Mouse (Mus musculus): Measurements from ENCODE around the gene Gm19426. TPM values are rescaled to one million over a fixed set of nuclear protein-coding genes. Genes with fewer than 3 reads are reported as not detected.

The Gm19426 gene
- total RNA-seq, 1 experiment: 13.1 TPM

GRCm38 (mm10) chr2:84775665-84776064 lies 32.2 kb upstream of the Gm19426 start:
- no peaks in the 10 kb centered on the region for H3K36me3 ChIP-seq (ENCODE audit: control insufficient read depth, insufficient read depth, low read length, poor library complexity, severe bottlenecking)
- no peaks in the 10 kb centered on the region for H3K9me3 ChIP-seq (ENCODE audit: control insufficient read depth, insufficient read depth, low read depth, low read length)
- no peak overlapping the region; the same call in 1 of the 2 replicates for H3K27ac ChIP-seq (ENCODE audit: insufficient read depth, low read depth, low read length, poor library complexity, severe bottlenecking)
- H3K4me3 ChIP-seq (ENCODE audit: insufficient read depth in 1 of 2, low read depth in 1 of 2, low read length in 2 of 2, poor library complexity in 1 of 2, severe bottlenecking in 1 of 2): no peak overlapping the region
- H3K9ac ChIP-seq (ENCODE audit: insufficient read depth, low read depth, low read length, poor library complexity, severe bottlenecking): no peak overlapping the region
- in situ Hi-C loops (cut with MboI; ENCODE audit: low sequenced_read_pairs in 2 of 2, unreplicated experiment in 2 of 2): no loop called here
- peaks cover 3 to 10% of the 10 kb centered on the region in 2 experiments; a peak in 1 of 4 replicates for H3K4me1 ChIP-seq (ENCODE audit: control insufficient read depth in 2 of 2, insufficient read depth in 2 of 2, low read length in 2 of 2, poor library complexity in 1 of 2)
- TF ChIP-seq HCFC1 (IDR thresholded peaks at IDR 0.05; ENCODE audit: borderline replicate concordance, insufficient read depth, low read length): no peak
- TF ChIP-seq ZNF384 (IDR thresholded peaks at IDR 0.05; ENCODE audit: low read depth, low read length): no peak
- no peak for TF ChIP-seq ZC3H11A (IDR thresholded peaks at IDR 0.05; ENCODE audit: borderline replicate concordance, low read depth, low read length)
- no peak for TF ChIP-seq MAFK (IDR thresholded peaks at IDR 0.05; ENCODE audit: insufficient read depth, low read depth, low read length)
- no peak for TF ChIP-seq CHD2 (IDR thresholded peaks at IDR 0.05; ENCODE audit: low read depth, low read length)
- no peak for DNase-seq (ENCODE audit: low read depth, low spot score)

GRCm38 (mm10) chr2:84775241-84775640 lies 31.8 kb upstream of the Gm19426 start, which contains the start of gene Serping1:
Gene Serping1, minus strand, starts transcription at chr2:84775444.
- no peak for DNase-seq (ENCODE audit: low read depth, low spot score)
- H3K4me1 ChIP-seq (ENCODE audit: control insufficient read depth in 2 of 2, insufficient read depth in 2 of 2, low read length in 2 of 2, poor library complexity in 1 of 2): peaks cover 3 to 10% of the 10 kb centered on the region in 2 experiments; a peak in 1 of 4 replicates
- TF ChIP-seq CHD2 (IDR thresholded peaks at IDR 0.05; ENCODE audit: low read depth, low read length): no peak
- TF ChIP-seq HCFC1 (IDR thresholded peaks at IDR 0.05; ENCODE audit: borderline replicate concordance, insufficient read depth, low read length): no peak
- in situ Hi-C loops (cut with MboI; ENCODE audit: low sequenced_read_pairs in 2 of 2, unreplicated experiment in 2 of 2): no loop called here
- no peaks in the 10 kb centered on the region for H3K36me3 ChIP-seq (ENCODE audit: control insufficient read depth, insufficient read depth, low read length, poor library complexity, severe bottlenecking)
- H3K9me3 ChIP-seq (ENCODE audit: control insufficient read depth, insufficient read depth, low read depth, low read length): no peaks in the 10 kb centered on the region
- peak within 1 kb of the TSS; percentile 42; the same call in 1 of the 2 replicates for H3K9ac ChIP-seq (ENCODE audit: insufficient read depth, low read depth, low read length, poor library complexity, severe bottlenecking)
- peak within 1 kb of the TSS; percentile 15 to 48 for H3K4me3 ChIP-seq (ENCODE audit: insufficient read depth in 1 of 2, low read depth in 1 of 2, low read length in 2 of 2, poor library complexity in 1 of 2, severe bottlenecking in 1 of 2)
- peak within 1 kb of the TSS; percentile 61; the same call in 1 of the 2 replicates for H3K27ac ChIP-seq (ENCODE audit: insufficient read depth, low read depth, low read length, poor library complexity, severe bottlenecking)

GRCm38 (mm10) chr2:84774751-84775150 lies 31.3 kb upstream of the Gm19426 start:
- Histone ChIP-seq H3K27ac (ENCODE audit: insufficient read depth, low read depth, low read length, poor library complexity, severe bottlenecking) (peak overlapping the region; percentile 61; the same call in 1 of the 2 replicates), H3K36me3 (ENCODE audit: control insufficient read depth, insufficient read depth, low read length, poor library complexity, severe bottlenecking) (no peaks in the 10 kb centered on the region), H3K9ac (ENCODE audit: insufficient read depth, low read depth, low read length, poor library complexity, severe bottlenecking) (peak overlapping the region; percentile 42; the same call in 1 of the 2 replicates), H3K9me3 (ENCODE audit: control insufficient read depth, insufficient read depth, low read depth, low read length) (no peaks in the 10 kb centered on the region), H3K4me3 (ENCODE audit: insufficient read depth in 1 of 2, low read depth in 1 of 2, low read length in 2 of 2, poor library complexity in 1 of 2, severe bottlenecking in 1 of 2) (peak overlapping the region; percentile 15 to 48), H3K4me1 (ENCODE audit: control insufficient read depth in 2 of 2, insufficient read depth in 2 of 2, low read length in 2 of 2, poor library complexity in 1 of 2) (peaks cover 3 to 10% of the 10 kb centered on the region in 2 experiments; a peak in 1 of 4 replicates)
- TF ChIP-seq HCFC1 (IDR thresholded peaks at IDR 0.05; ENCODE audit: borderline replicate concordance, insufficient read depth, low read length) (0 out of 2 replicates have a peak, but pooled peaks have one; percentile 30), MAFK (IDR thresholded peaks at IDR 0.05; ENCODE audit: insufficient read depth, low read depth, low read length) (no peak)
- peak; percentile 89 for DNase-seq (ENCODE audit: low read depth, low spot score)
- in situ Hi-C loops (cut with MboI; ENCODE audit: low sequenced_read_pairs in 2 of 2, unreplicated experiment in 2 of 2): no loop called here

GRCm38 (mm10) chr2:84773195-84773594 lies 29.7 kb upstream of the Gm19426 start:
- Histone ChIP-seq H3K9me3 (ENCODE audit: control insufficient read depth, insufficient read depth, low read depth, low read length) (no peaks in the 10 kb centered on the region), H3K9ac (ENCODE audit: insufficient read depth, low read depth, low read length, poor library complexity, severe bottlenecking) (no peak overlapping the region), H3K4me3 (ENCODE audit: insufficient read depth in 1 of 2, low read depth in 1 of 2, low read length in 2 of 2, poor library complexity in 1 of 2, severe bottlenecking in 1 of 2) (no peak overlapping the region), H3K4me1 (ENCODE audit: control insufficient read depth in 2 of 2, insufficient read depth in 2 of 2, low read length in 2 of 2, poor library complexity in 1 of 2) (peaks cover 3 to 10% of the 10 kb centered on the region in 2 experiments; a peak in 1 of 4 replicates), H3K27ac (ENCODE audit: insufficient read depth, low read depth, low read length, poor library complexity, severe bottlenecking) (no peak overlapping the region), H3K36me3 (ENCODE audit: control insufficient read depth, insufficient read depth, low read length, poor library complexity, severe bottlenecking) (no peaks in the 10 kb centered on the region)
- no peak for DNase-seq (ENCODE audit: low read depth, low spot score)
- no peak for TF ChIP-seq HCFC1 (IDR thresholded peaks at IDR 0.05; ENCODE audit: borderline replicate concordance, insufficient read depth, low read length)
- in situ Hi-C loops (cut with MboI; ENCODE audit: low sequenced_read_pairs in 2 of 2, unreplicated experiment in 2 of 2): no loop called here

- Histone ChIP-seq H3K4me1 (ENCODE audit: control insufficient read depth in 2 of 2, insufficient read depth in 2 of 2, low read length in 2 of 2, poor library complexity in 1 of 2) (peaks cover 3 to 10% of the 10 kb centered on the region in 2 experiments; a peak in 1 of 4 replicates), H3K27ac (ENCODE audit: insufficient read depth, low read depth, low read length, poor library complexity, severe bottlenecking) (no peak overlapping the region), H3K9ac (ENCODE audit: insufficient read depth, low read depth, low read length, poor library complexity, severe bottlenecking) (no peak overlapping the region), H3K4me3 (ENCODE audit: insufficient read depth in 1 of 2, low read depth in 1 of 2, low read length in 2 of 2, poor library complexity in 1 of 2, severe bottlenecking in 1 of 2) (no peak overlapping the region), H3K36me3 (ENCODE audit: control insufficient read depth, insufficient read depth, low read length, poor library complexity, severe bottlenecking) (no peaks in the 10 kb centered on the region), H3K9me3 (ENCODE audit: control insufficient read depth, insufficient read depth, low read depth, low read length) (no peaks in the 10 kb centered on the region)
- in situ Hi-C loops (cut with MboI; ENCODE audit: low sequenced_read_pairs in 2 of 2, unreplicated experiment in 2 of 2): no loop called here
- DNase-seq (ENCODE audit: low read depth, low spot score): no peak
- TF ChIP-seq CHD2 (IDR thresholded peaks at IDR 0.05; ENCODE audit: low read depth, low read length): no peak
- TF ChIP-seq ZC3H11A (IDR thresholded peaks at IDR 0.05; ENCODE audit: borderline replicate concordance, low read depth, low read length): no peak
- no peak for TF ChIP-seq HCFC1 (IDR thresholded peaks at IDR 0.05; ENCODE audit: borderline replicate concordance, insufficient read depth, low read length)
- no peak for TF ChIP-seq ZNF384 (IDR thresholded peaks at IDR 0.05; ENCODE audit: low read depth, low read length)
- TF ChIP-seq MAFK (IDR thresholded peaks at IDR 0.05; ENCODE audit: insufficient read depth, low read depth, low read length): no peak
These were observed 29.0 kb upstream of the Gm19426 start for GRCm38 (mm10) chr2:84772454-84772853.

All from ES-E14 (cell line).